Comparison of ENCODE assay signal across 1 mouse cellular context in genomic region chr4:63590538-63590937, GRCm38 (mm10).
TF ChIP-seq lines count a peak whose summit lies in the region.

No protein-coding gene starts in this region.

TF ChIP-seq in CH12.LX, 34 proteins besides CTCF, POLR2A, EP300 and RAD21 (continued from another document):
- TF ChIP-seq TCF12 (IDR thresholded peaks at IDR 0.05; ENCODE audit: low read depth, low read length) = no peak
- TF ChIP-seq JUN (IDR thresholded peaks at IDR 0.05; ENCODE audit: insufficient read depth, low read depth, low read length) = 0 out of 2 replicates have a peak, but pooled peaks have one; percentile 10
- no peak for TF ChIP-seq TBP (conservative IDR thresholded peaks at IDR 0.05; ENCODE audit: low read depth, low read length)
TF ChIP-seq in CH12.LX: peak in this region for 6.
